Mouse (Mus musculus) limb, embryonic 10.5 days (tissue): ENCODE measurements at regions not wholly inside any gene's neighbourhood (a gene's known extent, or its start where the extent isn't known, plus 50 kb on each side); places are given as distances from the start of the nearest gene placed in this dataset.

Experiments
- DNase-seq: peaks from one replicate; pipeline ENCODE4 v3.0.0-alpha.2; 2017; ENCODE audit warnings: low spot score
- H3K27ac ChIP-seq: fragments of 300-500 bp; sonication (generic); 2 replicates; pipeline ENCODE4 v1.5.1; 2016; ENCODE audit warnings: mild to moderate bottlenecking
- H3K27me3 ChIP-seq: fragments of 300-500 bp; sonication (generic); 2 replicates; pipeline ENCODE4 v1.6.1; 2016; ENCODE audit warnings: low read depth, mild to moderate bottlenecking; ENCODE audit not compliant: poor library complexity, severe bottlenecking
- H3K36me3 ChIP-seq: fragments of 300-500 bp; sonication (generic); 2 replicates; pipeline ENCODE4 v1.6.1; 2016; ENCODE audit warnings: mild to moderate bottlenecking, moderate library complexity
- H3K4me1 ChIP-seq: fragments of 300-500 bp; sonication (generic); 2 replicates; pipeline ENCODE4 v1.6.1; 2016
- H3K4me3 ChIP-seq: fragments of 300-500 bp; sonication (generic); 2 replicates; pipeline ENCODE4 v1.5.1; 2016; ENCODE audit warnings: mild to moderate bottlenecking, moderate library complexity
- H3K9me3 ChIP-seq: fragments of 300-500 bp; sonication (generic); replicated peaks from 2 replicates; pipeline ENCODE4 v1.6.1; 2016; ENCODE audit warnings: mild to moderate bottlenecking
- WGBS: fragments of 180-500 bp; shearing (Covaris S2); methylation state at CpG from one replicate; pipeline ENCODE4 v1.1.7; 2016; 5-methylcytosine and 5-hydroxymethylcytosine counted together

DNA sequence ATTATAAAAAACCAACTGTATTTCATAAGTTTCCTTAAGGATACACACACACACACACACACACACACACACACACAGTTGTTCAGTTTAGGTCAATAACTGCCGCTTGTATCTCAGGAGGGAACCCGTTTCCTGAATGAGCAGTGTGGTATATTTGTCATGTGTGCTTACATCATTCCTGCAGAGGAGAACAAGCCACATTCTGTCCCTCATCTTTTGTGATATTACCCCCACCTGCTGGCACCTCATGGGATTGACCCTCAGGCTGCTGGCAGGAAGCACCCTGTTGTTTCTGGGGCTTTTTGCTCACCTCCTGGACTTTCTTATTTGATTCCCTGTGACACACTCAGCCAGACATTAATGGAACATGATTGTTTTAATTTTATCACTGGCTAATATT, 66.4 kb upstream of the Htr1a start:
- H3K27ac ChIP-seq: no peak overlapping the region
- 31% methylated on average over 2 of the region's 2 CpGs for WGBS
- H3K4me3 ChIP-seq: no peak overlapping the region
- H3K36me3 ChIP-seq: no peaks in the 10 kb centered on the region
- H3K9me3 ChIP-seq: no peaks in the 10 kb centered on the region
- peak; percentile 56 for DNase-seq
- no peaks in the 10 kb centered on the region for H3K27me3 ChIP-seq
- H3K4me1 ChIP-seq: no peaks in the 10 kb centered on the region

GRCm38 (mm10) chr13:105378587-105378986, 64.9 kb upstream of the Htr1a start:
- H3K4me1 ChIP-seq: no peaks in the 10 kb centered on the region
- 83% methylated on average over 9 of the region's 9 CpGs for WGBS
- H3K36me3 ChIP-seq: no peaks in the 10 kb centered on the region
- H3K27ac ChIP-seq: no peak overlapping the region
- H3K27me3 ChIP-seq: no peaks in the 10 kb centered on the region
- H3K9me3 ChIP-seq: no peaks in the 10 kb centered on the region
- no peak overlapping the region for H3K4me3 ChIP-seq
- no peak for DNase-seq

GRCm38 (mm10) chr13:105387016-105387772, 56.2 kb upstream of the Htr1a start:
- no peaks in the 10 kb centered on the region for H3K27me3 ChIP-seq
- DNase-seq: no peak
- H3K27ac ChIP-seq: no peak overlapping the region
- no peaks in the 10 kb centered on the region for H3K9me3 ChIP-seq
- no peak overlapping the region for H3K4me3 ChIP-seq
- 72% methylated on average over 4 of the region's 4 CpGs for WGBS
- no peaks in the 10 kb centered on the region for H3K36me3 ChIP-seq
- H3K4me1 ChIP-seq: no peaks in the 10 kb centered on the region
